Mouse (Mus musculus): ENCODE measurements around the gene Sez6l. TPM values are rescaled to one million over a fixed set of nuclear protein-coding genes. Genes with fewer than 3 reads are reported as not detected.

Sez6l gene
- polyA plus RNA-seq, 1 experiment from 2014 or later = 16.4 TPM

DNA sequence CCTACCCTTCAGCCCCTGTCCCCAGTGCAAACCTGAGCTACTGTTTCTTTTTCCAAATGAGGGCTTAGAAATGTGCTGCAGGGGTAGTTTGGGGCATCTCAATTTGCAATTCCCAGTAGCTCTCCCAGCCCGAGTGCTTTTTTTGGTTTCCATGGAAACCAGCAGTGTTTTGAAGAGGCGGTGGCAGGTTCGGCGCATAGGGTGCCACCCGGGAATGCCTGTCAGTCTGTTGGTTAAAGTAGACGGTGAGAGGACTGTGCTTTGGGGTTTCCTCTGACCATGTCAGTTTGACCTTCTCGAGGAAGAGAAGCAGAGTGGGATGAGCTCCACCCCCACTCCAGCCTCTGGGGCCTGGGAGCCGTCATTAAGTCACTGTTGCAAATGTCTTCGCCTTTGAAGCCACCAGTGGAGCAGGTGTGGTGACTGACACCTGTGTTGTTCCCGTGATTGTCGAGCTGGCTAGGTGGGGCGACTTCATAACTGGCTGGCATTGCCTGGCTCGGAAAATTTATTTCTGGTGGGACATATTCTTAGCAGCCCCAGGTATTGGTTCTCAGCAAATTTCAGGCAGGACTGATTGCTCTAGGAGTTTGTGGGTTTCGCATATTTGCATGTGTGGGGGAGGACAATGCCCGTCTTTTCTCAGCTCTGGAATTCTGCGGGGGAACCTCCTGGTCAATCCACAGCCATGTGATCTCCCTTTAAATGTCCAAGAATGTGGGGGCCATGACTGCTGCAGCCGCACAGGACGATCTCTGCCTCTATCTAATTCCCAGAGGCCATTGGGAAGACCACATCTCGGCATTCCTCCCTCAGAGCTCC, 165.3 kb downstream of the Sez6l start:
- 14% methylated on average over 19 of the region's 19 CpGs for WGBS
- peak overlapping the region; percentile 30 for H3K4me2 ChIP-seq (replicated peaks)
- H3K4me1 ChIP-seq = peaks cover 37% of the 10 kb centered on the region
- peak; percentile 76 for ATAC-seq (ENCODE audit: low FRiP score, low read depth)
- no peaks in the 10 kb centered on the region for H3K36me3 ChIP-seq
- no peak overlapping the region for H3K9ac ChIP-seq (replicated peaks)
- H3K9me3 ChIP-seq = no peaks in the 10 kb centered on the region
- peaks cover 11% of the 10 kb centered on the region; the same call in 1 of the 2 replicates for H3K27me3 ChIP-seq
- H3K4me3 ChIP-seq = no peak overlapping the region
- H3K27ac ChIP-seq (replicated peaks) = peak overlapping the region; percentile 73

- Histone ChIP-seq H3K4me1 (peaks cover 31% of the 10 kb centered on the region), H3K4me3 (no peak overlapping the region), H3K27ac (replicated peaks) (peak overlapping the region; percentile 73), H3K4me2 (replicated peaks) (peak overlapping the region; percentile 30), H3K27me3 (peaks cover 9% of the 10 kb centered on the region; the same call in 1 of the 2 replicates), H3K9me3 (no peaks in the 10 kb centered on the region), H3K9ac (replicated peaks) (no peak overlapping the region), H3K36me3 (no peaks in the 10 kb centered on the region)
- 23% methylated on average over 11 of the region's 11 CpGs for WGBS
- 0 out of 2 replicates have a peak, but pooled peaks have one; percentile 39 for ATAC-seq (ENCODE audit: low FRiP score, low read depth)
Measured at GRCm38 (mm10) chr5:112411072-112411471, 165.9 kb downstream of the Sez6l start.

GRCm38 (mm10) chr5:112409274-112409673, 167.7 kb downstream of the Sez6l start:
- Histone ChIP-seq H3K9me3 (no peaks in the 10 kb centered on the region), H3K27ac (replicated peaks) (peak overlapping the region; percentile 27; the same call in 1 of the 2 replicates), H3K27me3 (peaks cover 3% of the 10 kb centered on the region; the same call in 1 of the 2 replicates), H3K4me1 (peaks cover 30% of the 10 kb centered on the region), H3K4me3 (no peak overlapping the region), H3K9ac (replicated peaks) (no peak overlapping the region; the same call in 1 of the 2 replicates), H3K36me3 (no peaks in the 10 kb centered on the region), H3K4me2 (replicated peaks) (no peak overlapping the region)
- 74% methylated on average over 5 of the region's 5 CpGs for WGBS
- ATAC-seq (ENCODE audit: low FRiP score, low read depth) = no peak

GRCm38 (mm10) chr5:112406017-112406416, 171.0 kb downstream of the Sez6l start:
- no peak for ATAC-seq (ENCODE audit: low FRiP score, low read depth)
- 82% methylated on average over 3 of the region's 3 CpGs for WGBS
- H3K36me3 ChIP-seq = no peaks in the 10 kb centered on the region
- no peaks in the 10 kb centered on the region for H3K9me3 ChIP-seq
- no peak overlapping the region for H3K4me2 ChIP-seq (replicated peaks)
- H3K9ac ChIP-seq (replicated peaks) = no peak overlapping the region
- peaks cover 12% of the 10 kb centered on the region for H3K4me1 ChIP-seq
- H3K27me3 ChIP-seq = no peaks in the 10 kb centered on the region
- no peak overlapping the region for H3K4me3 ChIP-seq
- no peak overlapping the region for H3K27ac ChIP-seq (replicated peaks)

DNA sequence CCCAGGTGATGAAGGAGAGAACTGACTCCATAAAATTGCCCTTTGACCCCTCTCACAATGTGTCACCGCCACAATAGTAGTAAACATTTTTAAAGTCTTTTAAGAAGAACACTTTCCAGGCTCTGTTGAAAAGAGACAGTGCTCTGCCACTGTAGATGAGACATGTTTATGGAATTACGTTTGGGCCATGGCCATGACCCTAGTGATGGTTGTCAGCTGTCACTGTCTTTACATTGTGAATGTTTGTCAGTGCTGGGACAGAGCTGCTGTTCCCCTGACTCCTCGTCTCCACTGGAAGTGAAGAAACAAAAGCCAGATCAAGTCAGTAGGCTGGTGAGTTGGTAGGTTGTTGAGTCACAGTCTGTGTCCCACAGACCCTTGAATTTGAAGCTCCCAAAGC, 174.5 kb downstream of the Sez6l start:
- Histone ChIP-seq H3K9me3 (no peaks in the 10 kb centered on the region), H3K9ac (replicated peaks) (no peak overlapping the region), H3K4me1 (no peaks in the 10 kb centered on the region), H3K4me2 (replicated peaks) (no peak overlapping the region), H3K4me3 (no peak overlapping the region), H3K27me3 (no peaks in the 10 kb centered on the region), H3K27ac (replicated peaks) (no peak overlapping the region), H3K36me3 (no peaks in the 10 kb centered on the region)
- WGBS = 64% methylated on average over 3 of the region's 3 CpGs
- ATAC-seq (ENCODE audit: low FRiP score, low read depth) = no peak

DNA sequence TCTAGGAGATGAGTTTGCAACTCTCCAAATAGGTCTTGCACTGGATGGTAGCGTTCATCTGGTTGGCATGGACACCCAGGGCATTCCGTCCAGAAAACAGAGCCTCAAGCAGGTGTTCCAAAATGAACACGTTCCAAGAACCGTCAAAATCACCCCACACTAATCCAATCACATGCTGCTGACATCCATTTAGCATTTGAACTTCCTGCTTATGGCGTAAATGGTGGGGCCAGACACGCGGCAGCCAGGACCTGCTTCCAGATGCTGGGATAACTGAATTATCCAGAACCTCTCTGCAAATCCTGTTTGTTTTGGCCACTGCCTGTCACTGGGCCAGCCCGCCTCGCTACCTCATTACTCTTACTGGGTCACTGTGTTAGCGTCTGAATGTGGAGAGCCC, 177.7 kb downstream of the Sez6l start:
- H3K4me3 ChIP-seq = no peak overlapping the region
- no peaks in the 10 kb centered on the region for H3K36me3 ChIP-seq
- H3K4me2 ChIP-seq (replicated peaks) = no peak overlapping the region
- 70% methylated on average over 10 of the region's 10 CpGs for WGBS
- no peak overlapping the region for H3K27ac ChIP-seq (replicated peaks)
- no peaks in the 10 kb centered on the region for H3K9me3 ChIP-seq
- H3K9ac ChIP-seq (replicated peaks) = no peak overlapping the region
- H3K4me1 ChIP-seq = peaks cover 17% of the 10 kb centered on the region
- ATAC-seq (ENCODE audit: low FRiP score, low read depth) = no peak
- no peaks in the 10 kb centered on the region for H3K27me3 ChIP-seq

DNA sequence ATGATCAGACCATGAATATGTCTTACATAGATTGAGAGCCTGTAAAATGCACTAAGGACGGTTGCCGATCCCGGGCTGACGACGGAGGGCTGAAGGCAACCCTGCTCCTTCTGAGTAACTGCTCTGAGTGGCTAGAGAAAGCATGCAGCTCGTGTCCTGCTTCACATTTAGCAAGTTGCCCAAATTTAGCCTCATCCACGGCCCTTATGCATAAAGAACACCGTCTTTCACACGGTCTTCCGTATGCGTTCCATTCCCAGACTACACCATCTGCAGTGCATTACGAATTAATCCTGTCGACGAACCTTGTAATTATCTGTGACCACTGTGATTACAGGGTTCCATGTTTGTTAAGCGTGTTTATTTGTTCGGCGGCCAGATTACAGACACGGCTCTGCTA, 180.9 kb downstream of the Sez6l start:
- Histone ChIP-seq H3K27ac (replicated peaks) (peak overlapping the region; percentile 26; the same call in 1 of the 2 replicates), H3K4me3 (no peak overlapping the region), H3K27me3 (peaks cover 25% of the 10 kb centered on the region), H3K4me2 (replicated peaks) (no peak overlapping the region), H3K36me3 (peaks cover 10% of the 10 kb centered on the region), H3K9ac (replicated peaks) (no peak overlapping the region), H3K9me3 (no peaks in the 10 kb centered on the region), H3K4me1 (peaks cover 32% of the 10 kb centered on the region)
- ATAC-seq (ENCODE audit: low FRiP score, low read depth) = no peak
- WGBS = 82% methylated on average over 18 of the region's 18 CpGs

DNA sequence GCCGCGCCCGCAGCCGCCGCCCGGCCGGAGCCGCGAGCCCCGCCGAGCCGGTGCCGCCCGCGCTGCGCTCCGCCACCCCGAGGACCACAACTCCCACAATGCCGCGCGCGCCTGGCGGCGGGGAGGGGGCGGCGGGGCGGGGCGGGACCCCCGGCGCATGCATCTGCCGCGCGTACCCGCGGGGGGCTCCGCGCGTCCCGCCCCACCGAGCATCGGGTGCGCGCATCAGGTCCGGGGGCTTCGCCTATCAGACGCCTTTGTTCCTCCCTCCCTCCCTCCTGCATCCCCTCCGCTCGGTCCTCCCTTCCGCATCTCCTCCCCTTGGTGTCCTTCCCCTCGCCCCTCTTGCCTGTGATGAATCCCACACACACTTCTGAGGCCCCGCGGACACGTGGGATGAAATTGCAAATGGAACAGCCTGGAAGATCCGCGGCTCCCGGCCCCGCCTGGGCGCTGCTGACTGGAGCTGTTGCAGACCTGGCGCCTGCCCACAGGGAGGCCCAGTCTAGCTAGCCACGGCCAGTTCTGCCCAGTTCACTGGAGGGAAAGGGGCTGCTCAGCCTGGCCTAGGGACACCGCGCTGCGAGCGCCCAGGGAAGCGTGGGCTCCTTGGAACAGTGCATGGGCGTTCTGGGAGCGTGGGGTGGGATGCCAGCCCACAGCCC, 182.1 kb downstream of the Sez6l start, which contains the start of gene Asphd2:
Gene Asphd2, minus strand, starts transcription at position 88 of the 665 bp plus-strand sequence.
- peak; percentile 89 for ATAC-seq (ENCODE audit: low FRiP score, low read depth)
- peaks cover 16% of the 10 kb centered on the region for H3K36me3 ChIP-seq
- peak within 1 kb of the TSS; percentile 69 for H3K4me3 ChIP-seq
- H3K9me3 ChIP-seq = no peaks in the 10 kb centered on the region
- H3K4me1 ChIP-seq = peaks cover 34% of the 10 kb centered on the region
- H3K4me2 ChIP-seq (replicated peaks) = peak within 1 kb of the TSS; percentile 89
- peaks cover 25% of the 10 kb centered on the region for H3K27me3 ChIP-seq
- peak within 1 kb of the TSS; percentile 84 for H3K27ac ChIP-seq (replicated peaks)
- under 1% methylated on average over 59 of the region's 67 CpGs for WGBS
- peak within 1 kb of the TSS; percentile 77 for H3K9ac ChIP-seq (replicated peaks)

- Histone ChIP-seq H3K9me3 (no peaks in the 10 kb centered on the region), H3K4me1 (peaks cover 40% of the 10 kb centered on the region), H3K27ac (replicated peaks) (peak overlapping the region; percentile 84), H3K9ac (replicated peaks) (peak overlapping the region; percentile 77), H3K27me3 (peaks cover 25% of the 10 kb centered on the region), H3K4me2 (replicated peaks) (peak overlapping the region; percentile 89), H3K4me3 (peak overlapping the region; percentile 69), H3K36me3 (peaks cover 19% of the 10 kb centered on the region)
- peak; percentile 81 for ATAC-seq (ENCODE audit: low FRiP score, low read depth)
- WGBS = 2% methylated on average over 10 of the region's 28 CpGs
Measured at GRCm38 (mm10) chr5:112394415-112394763, 182.6 kb downstream of the Sez6l start.

- peak overlapping the region; percentile 69 for H3K4me3 ChIP-seq
- H3K36me3 ChIP-seq = peaks cover 24% of the 10 kb centered on the region
- H3K27ac ChIP-seq (replicated peaks) = peak overlapping the region; percentile 84
- peaks cover 25% of the 10 kb centered on the region for H3K27me3 ChIP-seq
- peak overlapping the region; percentile 89 for H3K4me2 ChIP-seq (replicated peaks)
- ATAC-seq (ENCODE audit: low FRiP score, low read depth) = peak; percentile 31
- H3K9me3 ChIP-seq = no peaks in the 10 kb centered on the region
- WGBS = 7% methylated on average over 16 of the region's 18 CpGs
- H3K4me1 ChIP-seq = peaks cover 41% of the 10 kb centered on the region
- H3K9ac ChIP-seq (replicated peaks) = peak overlapping the region; percentile 77
Measured at GRCm38 (mm10) chr5:112393741-112394414, 183.1 kb downstream of the Sez6l start.

GRCm38 (mm10) chr5:112391676-112392323, 185.2 kb downstream of the Sez6l start:
- Histone ChIP-seq H3K9ac (replicated peaks) (no peak overlapping the region), H3K4me1 (peaks cover 41% of the 10 kb centered on the region), H3K4me2 (replicated peaks) (no peak overlapping the region), H3K36me3 (peaks cover 40% of the 10 kb centered on the region), H3K9me3 (no peaks in the 10 kb centered on the region), H3K27me3 (peaks cover 25% of the 10 kb centered on the region), H3K27ac (replicated peaks) (no peak overlapping the region), H3K4me3 (no peak overlapping the region)
- ATAC-seq (ENCODE audit: low FRiP score, low read depth) = no peak
- 72% methylated on average over 27 of the region's 27 CpGs for WGBS
